Mouse (Mus musculus): ENCODE data around the gene Adarb2.
A peak's percentile ranks its signal among the peaks of the same experiment; 100 is the strongest.

Adarb2 gene

DNA sequence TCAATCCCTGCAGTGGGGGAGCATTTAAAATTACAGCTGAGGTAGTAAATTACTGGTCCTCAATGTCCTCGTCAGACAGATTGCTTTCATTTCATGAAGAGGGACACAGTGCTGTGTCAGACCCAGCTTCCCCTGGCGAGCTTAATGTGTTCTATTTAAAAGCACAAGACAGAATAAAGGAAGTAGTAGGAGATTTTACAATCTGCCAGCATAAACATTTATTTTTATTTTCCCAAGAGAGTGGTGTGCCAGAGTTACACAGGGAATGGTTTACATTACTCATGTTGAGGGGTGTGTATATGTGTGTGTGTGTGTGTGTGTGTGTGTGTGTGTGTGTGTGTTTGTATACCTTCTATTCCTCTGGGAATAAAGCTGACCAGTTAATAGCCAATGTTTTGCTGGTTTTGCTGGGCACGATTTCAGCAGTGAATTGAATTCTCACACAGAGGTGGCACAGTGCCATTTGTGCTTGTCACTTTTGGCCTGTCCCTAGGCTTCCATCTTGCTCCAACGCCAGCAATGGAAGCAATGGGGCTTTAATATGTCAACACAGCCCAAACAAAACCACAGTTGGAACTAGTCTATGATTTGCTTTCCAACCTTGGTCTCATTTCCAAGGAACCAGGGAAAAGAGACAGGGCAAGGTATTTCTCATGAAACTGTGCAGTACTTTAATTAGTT, 282.1 kb downstream of the Adarb2 start:
- DNase-seq (ENCODE audit: extremely low spot score, low spot score) = no peak

DNA sequence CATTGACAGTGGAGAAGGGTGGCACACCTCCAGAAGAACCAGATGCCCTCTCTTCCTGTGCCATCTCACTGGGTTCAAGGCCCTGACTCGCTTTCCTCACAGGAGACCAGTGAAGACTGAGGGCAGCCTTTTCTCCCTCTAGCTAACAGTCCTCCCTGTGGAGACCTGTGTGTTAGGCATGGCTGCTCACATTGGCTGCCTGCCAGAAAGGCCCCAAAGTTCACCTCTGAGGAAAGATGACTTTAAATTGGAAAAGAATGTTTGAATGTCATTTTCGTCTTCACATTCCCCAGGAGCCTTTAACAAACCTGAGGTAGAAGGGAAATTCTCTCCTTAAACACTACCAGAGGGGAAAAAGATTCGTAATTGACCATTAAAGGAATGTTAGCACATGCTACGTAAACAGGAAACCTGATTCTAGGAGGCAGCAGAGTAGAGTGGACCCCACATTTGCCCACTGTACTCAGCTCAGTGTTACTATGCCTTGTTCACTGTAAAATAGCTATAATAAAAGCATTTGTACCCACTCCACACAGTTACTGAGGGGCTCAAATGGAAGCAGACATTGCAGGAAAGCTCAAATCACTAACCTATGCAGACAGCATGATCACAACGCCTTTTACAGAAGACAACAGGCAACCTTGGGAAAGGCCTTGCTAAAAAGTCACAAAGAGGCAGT, 285.2 kb downstream of the Adarb2 start:
- DNase-seq (ENCODE audit: extremely low spot score, low spot score) = peak; percentile 16

DNA sequence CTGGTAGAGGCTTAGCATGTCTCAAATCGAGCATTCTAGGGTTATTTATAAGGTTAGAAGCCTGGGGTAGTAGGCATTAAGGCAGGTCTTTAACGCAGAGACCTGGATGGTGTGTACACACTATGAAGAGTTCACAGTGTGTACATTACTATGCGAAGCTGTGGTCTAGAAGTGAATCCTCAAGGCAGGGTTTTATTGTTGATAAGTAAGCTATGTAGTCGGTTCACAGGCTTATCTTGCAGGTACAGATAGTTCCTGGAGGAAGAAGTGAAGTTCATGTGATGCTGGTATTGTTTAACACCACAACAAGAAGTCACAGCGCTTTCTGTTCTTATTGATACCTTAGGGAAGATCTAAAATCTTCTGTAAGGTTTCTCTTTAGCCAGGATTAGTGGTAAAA, 290.7 kb downstream of the Adarb2 start:
- no peak for DNase-seq (ENCODE audit: extremely low spot score, low spot score)

DNA sequence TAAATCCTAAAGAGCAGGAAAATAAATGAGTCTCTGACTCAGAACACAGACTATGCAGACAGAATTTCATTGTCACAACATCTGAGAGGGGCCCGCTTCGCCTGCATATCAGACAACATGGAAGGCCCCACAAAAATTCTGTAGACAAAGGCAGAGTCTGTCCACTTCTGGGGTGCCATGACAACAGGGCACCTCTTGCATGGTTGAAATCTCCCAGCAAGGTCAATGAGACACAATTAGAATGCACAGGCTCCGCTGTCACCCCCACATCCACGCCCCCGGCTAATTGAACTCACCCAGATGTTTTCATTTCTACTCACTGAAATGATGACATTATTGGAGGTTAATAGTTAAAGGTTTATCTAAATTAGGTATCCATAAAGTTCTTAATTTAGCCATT, 296.9 kb downstream of the Adarb2 start:
- DNase-seq (ENCODE audit: extremely low spot score, low spot score) = no peak

DNA sequence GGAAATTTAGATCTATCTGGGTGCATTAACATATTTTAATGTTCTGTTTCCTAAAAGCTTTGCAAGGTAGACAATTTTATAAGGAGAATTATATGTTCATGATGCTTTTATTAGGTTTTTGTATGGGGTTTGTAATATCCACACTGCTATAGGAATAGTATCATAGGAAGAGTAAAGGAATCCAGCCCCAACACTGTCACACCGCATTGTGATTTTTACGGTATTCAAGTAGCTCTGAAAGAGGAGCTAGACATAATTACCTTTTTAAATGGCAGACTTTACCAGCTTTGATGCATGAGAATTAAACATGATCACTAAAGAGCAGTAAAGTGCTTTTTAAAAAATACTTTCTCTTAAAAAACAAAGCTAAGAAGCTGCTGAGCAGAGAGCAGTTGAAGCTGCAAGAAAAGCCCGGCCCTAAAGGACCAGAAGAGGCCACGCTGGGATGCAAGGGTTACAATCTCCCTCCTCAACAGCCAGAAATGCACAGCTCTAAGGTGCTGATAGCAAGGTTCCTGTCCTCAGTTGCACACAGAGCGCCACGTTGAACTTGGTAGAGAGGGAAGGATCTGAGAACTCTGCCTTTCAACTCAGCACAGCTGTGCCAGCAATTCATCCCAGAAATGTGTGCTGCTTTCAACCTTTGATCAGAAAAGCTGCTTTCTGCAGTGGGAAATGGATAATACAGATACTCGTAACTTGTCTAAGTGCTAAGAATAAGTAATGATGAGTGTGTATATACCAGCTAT, 308.6 kb downstream of the Adarb2 start:
- no peak for DNase-seq (ENCODE audit: extremely low spot score, low spot score)

DNA sequence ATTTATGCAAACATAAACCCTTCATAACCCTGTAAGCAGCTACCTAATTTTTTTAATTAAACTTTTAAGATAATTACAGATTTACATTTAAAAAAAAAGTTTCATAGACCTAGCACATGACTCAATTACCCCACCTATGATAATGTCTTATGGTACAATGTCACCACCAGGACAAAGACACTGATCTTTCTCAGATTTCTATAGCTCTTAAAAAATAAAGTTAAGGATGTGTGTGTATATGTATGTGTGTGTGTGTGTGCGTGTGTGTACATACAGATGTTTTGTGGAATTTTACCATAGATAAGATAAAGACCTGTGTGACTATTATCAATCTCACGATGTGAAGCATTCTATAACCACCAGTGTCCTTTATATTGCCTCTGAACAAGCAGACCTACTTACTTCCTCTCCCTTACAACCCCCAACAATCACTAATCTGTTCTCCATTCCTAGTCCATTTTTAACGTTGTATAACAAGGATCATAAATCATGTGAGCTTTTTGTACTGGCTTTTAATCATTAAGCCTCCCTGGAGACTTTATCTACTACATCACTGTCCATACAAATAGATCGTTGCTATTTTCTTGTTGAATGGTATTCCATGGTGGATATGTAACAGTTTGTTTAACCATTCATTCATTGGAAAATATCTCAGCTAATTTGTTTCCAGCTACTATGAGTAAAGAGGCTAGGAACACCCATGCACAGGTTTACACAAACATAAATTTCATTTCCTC, 313.5 kb downstream of the Adarb2 start:
- no peak for DNase-seq (ENCODE audit: extremely low spot score, low spot score)

DNA sequence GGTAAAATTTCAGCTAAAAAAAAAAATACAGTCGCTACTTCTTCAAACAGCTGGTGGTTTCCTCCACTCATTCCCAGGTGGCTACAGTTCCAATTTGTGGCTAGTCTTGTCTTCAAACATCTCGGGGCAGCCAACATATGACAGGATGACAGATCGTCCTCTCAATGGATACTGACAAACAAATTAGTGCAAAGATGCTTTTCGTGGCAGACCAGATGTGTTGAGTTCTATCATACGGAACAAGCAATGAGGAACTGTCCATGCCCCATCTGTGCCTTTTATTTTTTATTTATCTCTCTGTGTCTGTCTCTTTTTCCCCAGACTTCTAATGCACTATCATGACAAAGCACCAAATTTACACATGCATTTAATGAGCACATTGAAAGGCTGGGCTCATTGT, 316.5 kb downstream of the Adarb2 start:
- DNase-seq (ENCODE audit: extremely low spot score, low spot score) = no peak

DNA sequence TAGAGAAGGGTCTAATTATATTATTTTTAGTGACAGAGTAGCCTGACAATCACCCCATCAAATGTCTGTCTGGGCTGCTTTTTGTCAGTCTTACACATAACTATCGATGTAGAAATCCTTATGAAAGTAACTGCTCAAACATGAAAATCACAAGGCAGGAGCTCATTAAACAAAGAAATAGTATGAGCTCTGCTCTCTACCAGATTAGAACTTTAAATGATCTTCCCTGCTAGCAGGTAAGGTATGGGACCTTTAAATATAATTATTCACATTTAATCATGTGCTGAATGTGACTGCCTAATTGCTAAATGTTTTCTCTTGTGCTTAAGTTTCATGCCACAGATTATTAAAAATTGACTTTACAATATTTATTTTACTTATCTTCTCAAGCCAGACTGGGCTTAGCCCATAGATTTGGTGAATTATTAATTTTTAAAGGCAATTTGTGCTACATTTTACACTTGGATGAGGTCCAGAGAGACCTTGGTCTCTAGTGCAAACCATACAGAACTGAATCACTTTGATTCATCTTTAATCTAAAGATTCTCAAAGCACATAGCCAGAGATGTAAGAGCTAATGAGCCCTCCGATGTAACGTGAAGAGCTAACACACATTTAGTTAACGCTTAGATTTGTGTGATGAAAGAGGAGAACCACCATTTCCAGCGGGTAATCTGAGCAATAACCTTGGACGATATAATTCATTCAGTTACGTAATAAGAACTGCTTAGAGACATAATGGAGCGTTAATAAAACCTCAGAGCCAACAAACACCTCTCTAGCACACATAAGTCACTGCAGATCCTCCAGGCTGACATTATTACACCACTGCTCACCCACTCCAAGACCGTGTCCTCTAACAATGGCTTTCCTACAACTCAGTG, 323.3 kb downstream of the Adarb2 start:
- DNase-seq (ENCODE audit: extremely low spot score, low spot score) = no peak

DNA sequence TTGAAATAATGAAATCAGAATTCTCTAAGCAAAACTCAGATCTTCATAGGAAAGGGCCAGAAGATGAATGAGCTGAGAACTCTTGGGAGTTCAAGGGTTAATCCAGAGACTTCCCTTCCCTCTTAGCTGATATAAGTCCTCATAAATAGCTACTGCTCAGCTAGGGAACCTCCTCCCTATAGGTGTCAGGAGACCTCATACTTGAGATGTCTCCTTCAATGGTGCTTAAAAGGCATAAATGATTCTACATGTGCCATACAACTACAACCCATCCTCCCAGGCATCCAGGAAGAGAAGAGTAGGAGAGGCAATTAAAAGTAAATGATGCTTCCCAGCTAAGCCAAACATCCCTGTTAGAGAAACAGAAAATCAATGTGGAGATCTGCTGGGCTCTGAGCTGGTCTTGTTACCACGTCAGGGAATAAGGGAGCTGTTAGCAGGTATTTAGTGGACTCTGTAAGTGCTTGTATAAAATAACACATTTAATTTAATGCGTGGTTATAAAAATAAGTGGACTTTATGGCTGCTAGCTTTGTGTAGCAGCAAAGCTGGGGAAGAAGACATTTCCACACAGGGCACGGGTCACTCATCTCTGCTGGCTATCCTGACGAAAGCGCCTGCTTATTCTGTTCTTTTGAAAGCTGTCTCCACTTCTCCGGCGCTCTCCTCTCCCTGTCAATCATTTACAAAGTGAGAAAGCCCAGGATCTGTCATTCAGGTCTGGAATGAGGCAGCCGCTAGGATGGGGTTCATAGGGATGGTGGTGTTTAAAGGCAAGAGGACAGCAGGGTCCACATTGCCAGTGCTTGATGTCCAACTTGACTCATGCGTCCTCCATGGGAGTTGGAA, 331.8 kb downstream of the Adarb2 start:
- DNase-seq (ENCODE audit: extremely low spot score, low spot score) = no peak

DNA sequence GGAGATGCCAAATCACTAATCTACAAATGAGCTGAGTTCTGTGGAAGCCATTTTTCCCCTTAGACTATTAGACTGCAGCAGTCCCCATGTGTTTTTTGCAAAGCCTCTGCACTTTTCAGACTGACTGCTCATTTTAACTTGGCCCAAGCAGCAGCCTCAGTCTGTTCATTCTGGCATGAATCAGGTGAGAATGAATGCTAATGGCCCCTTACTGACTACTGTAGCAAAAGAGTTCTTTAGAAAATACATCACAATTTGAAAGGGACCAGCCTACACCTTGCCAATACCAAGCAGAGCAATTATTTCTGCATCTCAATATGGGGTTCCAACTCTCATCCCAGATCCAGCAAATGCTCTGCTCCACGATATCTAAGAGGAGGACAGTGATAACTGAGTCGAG, 335.8 kb downstream of the Adarb2 start:
- DNase-seq (ENCODE audit: extremely low spot score, low spot score) = no peak

DNA sequence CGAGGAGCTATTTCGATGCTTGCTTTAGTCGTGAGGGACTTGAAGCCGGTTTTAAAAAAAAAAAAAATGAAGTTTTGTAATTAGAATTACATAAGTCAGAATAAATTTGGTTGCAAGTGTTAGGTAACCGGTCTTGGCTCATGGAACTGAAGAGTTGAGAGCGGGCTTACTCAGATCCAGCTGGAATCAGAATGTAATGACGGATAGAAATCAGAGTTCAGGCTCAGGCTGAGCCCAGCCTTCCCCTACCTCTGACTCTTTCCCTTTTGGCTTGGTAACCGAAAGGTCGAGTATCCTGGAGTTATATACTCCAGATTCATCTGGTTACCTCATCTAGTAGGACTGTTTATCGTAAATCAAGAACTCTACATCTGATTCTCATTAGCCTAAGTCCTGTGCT, 336.2 kb downstream of the Adarb2 start:
- DNase-seq (ENCODE audit: extremely low spot score, low spot score) = no peak

DNA sequence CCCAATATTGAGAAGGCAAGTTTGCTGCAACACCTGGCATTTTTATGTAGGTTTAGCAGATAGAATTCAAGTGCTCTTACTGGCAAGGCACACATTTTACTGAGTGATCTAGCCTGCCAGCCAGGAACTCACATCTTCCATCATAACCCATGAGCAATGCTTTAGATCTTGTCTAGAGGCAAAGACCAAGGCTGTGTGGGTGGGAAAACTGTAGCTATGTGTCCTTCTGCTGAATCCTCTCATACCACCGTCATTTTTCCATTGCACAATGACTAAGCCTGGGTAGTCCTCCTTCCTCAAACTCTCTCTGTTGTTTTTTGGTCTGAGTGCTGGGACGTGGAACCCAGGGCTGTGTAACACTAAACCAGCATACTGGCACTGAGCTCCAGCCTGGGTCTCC, 340.0 kb downstream of the Adarb2 start:
- no peak for DNase-seq (ENCODE audit: extremely low spot score, low spot score)

DNA sequence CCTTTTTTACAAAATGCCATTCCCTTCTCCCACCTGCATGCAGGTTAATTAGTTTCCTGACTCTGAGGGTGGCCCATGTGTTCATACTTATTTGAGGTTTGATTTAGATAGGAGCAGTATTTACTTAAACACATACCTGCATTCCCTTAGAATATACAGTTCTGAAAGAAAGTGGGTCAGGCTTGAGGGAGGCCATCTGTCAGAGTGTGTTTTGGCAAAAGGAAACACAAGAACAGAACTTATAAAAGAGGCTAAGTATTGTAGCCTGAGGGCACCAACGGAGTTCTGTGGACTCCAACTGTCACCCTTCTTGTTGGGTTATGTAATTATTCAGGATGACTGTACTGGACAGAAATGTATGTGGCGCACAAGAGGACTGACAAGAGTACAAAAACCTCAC, 349.6 kb downstream of the Adarb2 start:
- DNase-seq (ENCODE audit: extremely low spot score, low spot score) = no peak

DNA sequence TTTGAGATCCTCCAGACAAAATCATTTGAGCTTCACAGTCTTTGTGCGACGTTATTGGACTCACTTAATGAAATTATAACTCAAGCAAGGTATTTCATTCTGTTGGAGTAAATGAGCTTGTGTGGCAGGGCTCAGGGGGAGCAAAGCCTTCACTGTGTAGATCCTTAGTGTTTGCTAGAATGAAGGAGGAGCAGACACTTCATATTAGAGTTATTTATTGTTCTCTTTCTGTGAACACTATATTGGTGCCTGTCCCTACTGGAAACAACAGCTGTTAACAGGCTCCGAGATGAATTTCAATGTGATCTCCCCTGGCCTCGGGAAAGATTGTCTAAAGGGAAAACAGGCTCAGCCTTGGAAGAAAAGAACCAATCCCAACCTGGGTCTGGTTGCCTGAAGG, 355.1 kb downstream of the Adarb2 start:
- DNase-seq (ENCODE audit: extremely low spot score, low spot score) = no peak

DNA sequence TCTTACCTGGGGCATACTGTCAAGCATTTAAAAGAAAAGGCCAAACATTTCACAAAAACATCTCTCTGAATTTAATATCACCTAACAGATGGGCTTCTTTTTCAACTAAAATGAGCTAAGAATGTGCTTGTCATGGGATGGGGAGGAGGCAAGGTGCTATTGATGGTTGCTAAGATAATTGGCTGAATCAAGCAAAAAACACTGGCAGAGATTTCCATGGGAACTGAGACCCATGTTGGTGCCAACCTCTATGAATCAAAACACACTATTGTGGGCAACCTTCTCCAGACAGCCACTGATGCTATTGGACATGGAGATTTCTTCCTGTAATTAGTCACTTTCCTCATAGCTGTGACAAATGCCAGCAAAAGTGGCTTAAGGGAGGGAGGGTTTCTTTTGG, 357.8 kb downstream of the Adarb2 start:
- no peak for DNase-seq (ENCODE audit: extremely low spot score, low spot score)

DNA sequence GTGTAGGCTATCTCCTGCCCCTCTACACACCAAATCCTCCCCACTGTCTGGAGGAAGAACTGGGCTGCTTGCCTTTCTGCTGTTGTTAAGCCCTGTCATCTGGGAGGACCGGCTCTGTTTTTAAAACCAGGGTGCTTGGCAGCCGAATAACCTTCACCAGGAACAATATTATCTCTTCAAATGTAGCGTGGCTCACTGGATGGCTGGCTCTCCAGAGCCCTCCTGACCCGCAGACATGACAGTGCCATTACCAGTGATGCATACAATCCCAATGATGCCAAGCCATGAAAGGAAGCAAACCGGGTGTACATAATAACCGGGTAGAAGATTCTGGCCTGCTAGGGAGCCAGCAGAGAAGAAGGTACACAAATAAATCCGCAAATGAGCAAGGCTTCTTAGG, 360.5 kb downstream of the Adarb2 start:
- no peak for DNase-seq (ENCODE audit: extremely low spot score, low spot score)

DNA sequence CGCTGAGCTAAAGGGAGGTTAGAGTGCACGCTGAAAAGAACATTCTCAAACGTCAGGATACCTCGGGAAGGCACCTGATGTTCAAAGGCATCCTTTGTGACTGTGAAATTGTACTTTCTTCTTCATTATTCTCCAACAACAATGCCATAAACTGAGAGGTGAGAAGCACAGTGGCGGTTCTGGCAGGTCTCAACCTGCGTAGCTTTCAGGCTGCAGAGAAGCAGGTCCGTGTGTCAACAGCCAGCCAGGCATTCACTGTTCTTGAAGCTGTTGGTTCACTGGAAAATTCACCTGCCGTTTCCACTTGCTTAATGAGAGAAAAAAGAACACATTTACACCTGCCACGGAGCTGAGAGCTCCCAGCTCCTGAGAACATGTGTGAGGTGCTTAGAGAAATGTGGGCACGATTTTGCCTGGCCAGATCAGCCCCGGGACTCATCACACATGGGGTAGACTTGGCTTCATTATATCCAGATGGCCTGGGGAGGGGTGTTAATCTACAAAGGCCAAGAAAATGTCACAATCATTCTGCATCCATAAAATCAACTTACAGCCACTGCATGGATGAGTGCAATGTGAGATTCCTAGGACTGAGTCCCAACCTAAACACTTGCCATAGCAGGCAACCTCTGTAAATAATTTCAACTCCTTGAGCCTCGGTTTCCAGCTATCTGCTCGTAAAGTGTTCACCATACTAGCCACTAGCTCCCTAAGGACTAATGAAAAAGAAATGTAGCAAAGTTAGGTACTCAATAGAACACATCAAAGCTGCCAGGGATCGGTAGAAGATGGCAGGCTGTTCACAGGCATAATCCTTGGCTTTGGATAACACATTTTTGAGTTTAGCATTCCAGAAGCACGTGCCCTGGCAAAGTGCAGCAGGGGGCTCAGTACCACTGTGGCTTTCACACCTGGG, 364.7 kb downstream of the Adarb2 start:
- no peak for DNase-seq (ENCODE audit: extremely low spot score, low spot score)

DNA sequence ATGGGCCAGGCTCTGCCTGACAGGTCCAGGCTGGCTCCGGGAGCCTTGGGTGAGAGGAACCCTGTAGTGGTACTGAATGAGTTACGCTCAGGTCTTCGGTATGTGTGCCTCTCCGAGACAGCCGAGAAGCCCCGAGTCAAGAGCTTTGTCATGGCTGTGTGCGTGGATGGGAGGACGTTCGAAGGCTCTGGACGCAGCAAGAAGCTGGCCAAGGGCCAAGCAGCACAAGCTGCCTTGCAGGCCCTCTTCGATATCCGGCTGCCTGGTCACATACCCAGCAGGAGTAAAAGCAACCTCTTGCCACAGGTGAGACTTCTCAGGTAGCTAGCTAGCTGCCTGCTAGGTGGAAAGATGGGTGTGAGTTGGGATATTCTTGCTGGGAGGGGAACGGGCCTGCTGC, 367.6 kb downstream of the Adarb2 start:
- DNase-seq (ENCODE audit: extremely low spot score, low spot score) = no peak

DNA sequence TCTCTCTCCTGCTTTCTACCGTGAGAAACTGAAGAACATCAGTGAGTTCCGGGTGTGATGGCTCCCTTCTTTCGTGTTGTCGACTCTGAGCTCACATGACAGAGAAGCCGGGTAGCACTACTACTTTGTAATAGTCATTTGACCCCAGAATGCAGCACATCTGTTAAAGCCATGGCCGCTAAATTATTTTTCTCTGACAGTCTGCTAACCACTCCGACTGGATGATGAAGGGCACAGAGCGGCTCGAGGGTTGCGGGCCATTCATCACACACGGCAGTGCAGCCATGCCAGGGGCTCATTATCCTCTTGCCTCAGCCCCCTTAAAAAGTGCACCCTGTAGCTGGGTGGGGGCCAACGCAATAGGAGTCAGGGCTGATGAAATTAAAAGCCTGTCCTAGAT, 371.2 kb downstream of the Adarb2 start:
- DNase-seq (ENCODE audit: extremely low spot score, low spot score) = peak; percentile 27

Data from neural tube, embryonic 10.5 days (tissue).